Mouse (Mus musculus): ENCODE measurements at regions not wholly inside any gene's neighbourhood (a gene's known extent, or its start where the extent isn't known, plus 50 kb on each side); places are given as distances from the start of the nearest gene placed in this dataset.

GRCm38 (mm10) chr9:61016673-61017072, 222.3 kb downstream of the Uaca start:
- TF ChIP-seq POLR2A (IDR thresholded peaks at IDR 0.05; ENCODE audit: low read depth, low read length), result no peak
- no peak for TF ChIP-seq CTCF (IDR thresholded peaks at IDR 0.05; ENCODE audit: borderline replicate concordance, insufficient read depth, low read length)

All from embryonic fibroblast, embryonic 13.5 days (primary cell).